Mouse (Mus musculus) neural tube, embryonic 14.5 days (tissue): Measurements from ENCODE around the gene Prss40. TPM values are rescaled to one million over a fixed set of nuclear protein-coding genes. Genes with fewer than 3 reads are reported as not detected.
"Not testable (repeated sequence)": the region's sequence is repeated elsewhere in the genome, so short reads cannot be mapped to it uniquely, and the experiment has no call there.

Experiments
- ATAC-seq: fragments of 200-750 bp; cut with Nextera tagmentation; 2 replicates; pipeline ENCODE4 v1.8.0; 2017; ENCODE audit warnings: low read depth, mild to moderate bottlenecking, moderate TSS enrichment, moderate library complexity
- H3K27ac ChIP-seq: fragments of 300-500 bp; sonication (generic); 2 replicates; pipeline ENCODE4 v1.5.1; 2014; ENCODE audit warnings: low read depth, mild to moderate bottlenecking, control low read depth, low read length, moderate library complexity, mixed read lengths
- H3K27me3 ChIP-seq: fragments of 300-500 bp; sonication (generic); 2 replicates; pipeline ENCODE4 v1.6.1; 2014; ENCODE audit warnings: low read length; ENCODE audit not compliant: control insufficient read depth, insufficient read depth
- H3K36me3 ChIP-seq: fragments of 300-500 bp; sonication (generic); 2 replicates; pipeline ENCODE4 v1.6.1; 2014; ENCODE audit warnings: low read length, mixed read lengths; ENCODE audit not compliant: control insufficient read depth, insufficient read depth
- H3K4me1 ChIP-seq: fragments of 300-500 bp; sonication (generic); 2 replicates; pipeline ENCODE4 v1.6.1; 2014; ENCODE audit warnings: low read length; ENCODE audit not compliant: control insufficient read depth, insufficient read depth
- H3K4me2 ChIP-seq: fragments of 300-500 bp; sonication (generic); 2 replicates; pipeline ENCODE4 v1.6.1; 2014; ENCODE audit warnings: mild to moderate bottlenecking, low read depth, low read length, control low read depth
- H3K4me3 ChIP-seq: fragments of 300-500 bp; sonication (generic); 2 replicates; pipeline ENCODE4 v1.5.1; 2014; ENCODE audit warnings: low read depth, low read length, control low read depth, mixed read lengths
- H3K9ac ChIP-seq: fragments of 300-500 bp; sonication (generic); replicated peaks from 2 replicates; pipeline ENCODE4 v1.6.1; 2014; ENCODE audit warnings: low read depth, mild to moderate bottlenecking, control low read depth, low read length, mixed read lengths
- H3K9me3 ChIP-seq: fragments of 300-500 bp; sonication (generic); 2 replicates; pipeline ENCODE4 v1.6.1; 2016; ENCODE audit warnings: low read length; ENCODE audit not compliant: control insufficient read depth
- WGBS: fragments of 180-500 bp; shearing (Covaris S2); extraction: QIAGEN DNeasy Blood & Tissue Kit; methylation state at CpG from one replicate; pipeline ENCODE4 v1.1.7; 2014; 5-methylcytosine and 5-hydroxymethylcytosine counted together
- polyA plus RNA-seq: library from polyadenylated mRNA; unstranded; fragments of >200 nt; fragmentation: Nextera tagmentation; extraction: Ambion mirVana; gene quantifications from 2 replicates; pipeline ENCODE4 v1.2.1, GENCODE M21; 2014

Prss40 gene
- polyA plus RNA-seq, 1 experiment from 2014 or later, result not detected

DNA sequence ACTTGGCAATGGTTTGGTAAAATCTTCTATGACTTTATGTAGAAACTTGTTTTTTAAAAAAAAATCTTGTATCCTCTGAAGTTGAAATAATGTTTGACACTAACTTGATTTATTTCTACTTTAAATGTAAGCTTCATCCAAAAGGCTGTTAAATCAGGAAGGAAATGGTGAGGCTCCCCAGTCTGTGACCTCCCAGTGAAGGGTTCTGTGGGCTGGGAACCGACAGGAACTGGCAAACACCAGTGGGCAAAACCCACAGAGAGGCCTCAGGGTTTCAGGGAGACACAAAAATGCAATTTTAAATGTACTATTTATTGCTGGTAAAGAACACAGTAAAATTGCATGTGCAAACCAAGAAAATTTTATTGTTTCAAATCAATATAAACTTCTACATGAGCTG lies 42.9 kb downstream of the Prss40 start:
- not testable (repeated sequence) for H3K4me1 ChIP-seq, H3K36me3 ChIP-seq, H3K9ac ChIP-seq, H3K4me3 ChIP-seq, H3K4me2 ChIP-seq, H3K27ac ChIP-seq, H3K27me3 ChIP-seq, ATAC-seq, H3K9me3 ChIP-seq
- 44% methylated on average over 1 of the region's 1 CpGs for WGBS

DNA sequence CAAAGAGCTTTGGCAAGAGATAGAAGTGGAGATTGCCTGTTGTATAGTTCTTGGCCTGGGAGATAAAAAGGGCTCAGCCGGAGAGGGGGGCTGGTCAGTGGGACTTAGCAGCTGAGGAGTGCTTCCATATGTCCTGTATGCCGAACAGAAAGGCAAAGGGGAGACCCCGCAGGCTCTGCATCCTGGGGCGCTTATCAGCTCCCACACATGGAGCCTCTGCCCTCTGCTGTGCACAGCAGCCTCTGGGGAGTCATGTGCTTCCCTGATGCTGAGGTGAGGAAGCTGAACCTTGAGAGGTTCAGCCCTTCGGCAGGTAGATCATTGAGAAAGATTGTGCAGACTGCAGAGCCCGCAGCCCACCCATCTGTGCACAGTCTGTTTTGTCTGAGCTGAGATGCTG lies 43.4 kb downstream of the Prss40 start:
- H3K27ac ChIP-seq, H3K9ac ChIP-seq, H3K27me3 ChIP-seq, H3K4me2 ChIP-seq, H3K4me1 ChIP-seq, H3K36me3 ChIP-seq, ATAC-seq, H3K4me3 ChIP-seq, H3K9me3 ChIP-seq: not testable (repeated sequence)
- 71% methylated on average over 6 of the region's 6 CpGs for WGBS

DNA sequence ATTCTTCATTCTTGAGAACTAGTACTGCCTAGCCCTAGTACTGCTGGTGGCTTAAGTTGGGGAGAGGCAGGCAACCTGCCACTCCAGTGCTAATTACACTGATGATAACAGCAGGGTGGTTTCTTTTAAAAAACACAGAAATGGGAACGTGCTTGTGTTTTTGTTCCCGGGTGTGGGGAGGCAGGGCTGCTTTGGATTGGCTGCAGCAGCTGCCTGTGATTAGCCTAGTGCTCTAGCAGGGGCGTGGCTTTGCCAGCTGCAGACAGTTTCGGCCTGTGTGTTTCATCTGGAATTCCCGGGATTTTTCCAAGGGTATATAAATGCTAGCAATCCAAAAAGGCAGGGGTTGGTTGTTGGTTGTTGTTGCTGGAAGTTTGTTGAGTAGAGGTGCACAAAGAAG lies 44.1 kb downstream of the Prss40 start:
- no peak for ATAC-seq
- no peaks in the 10 kb centered on the region for H3K27me3 ChIP-seq
- H3K27ac ChIP-seq, result no peak overlapping the region
- WGBS, result 51% methylated on average over 5 of the region's 5 CpGs
- H3K9me3 ChIP-seq, result no peaks in the 10 kb centered on the region
- H3K36me3 ChIP-seq, result no peaks in the 10 kb centered on the region
- no peak overlapping the region for H3K4me3 ChIP-seq
- no peak overlapping the region for H3K4me2 ChIP-seq
- no peak overlapping the region for H3K9ac ChIP-seq
- no peaks in the 10 kb centered on the region for H3K4me1 ChIP-seq

DNA sequence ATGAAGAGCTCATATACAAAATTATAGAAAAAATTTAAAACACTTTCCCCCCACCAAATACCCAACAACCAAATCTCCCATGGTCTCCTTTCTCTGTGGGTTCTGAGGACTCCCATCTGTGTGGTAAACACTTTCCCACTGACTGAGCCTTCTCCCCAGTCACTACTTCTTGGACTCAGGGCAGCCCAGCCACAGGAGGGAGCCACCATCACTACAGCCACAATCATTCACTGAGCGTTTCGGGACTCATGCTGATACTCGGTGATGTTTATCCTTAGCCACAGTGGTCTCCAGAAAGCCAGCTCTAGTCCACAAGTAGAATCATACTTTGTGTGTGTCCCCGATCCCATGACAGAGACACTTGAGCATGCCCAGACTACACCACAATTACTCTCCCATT lies 47.7 kb downstream of the Prss40 start:
- no peak for ATAC-seq
- Histone ChIP-seq H3K4me2 (no peak overlapping the region), H3K27ac (no peak overlapping the region), H3K4me1 (no peaks in the 10 kb centered on the region), H3K36me3 (no peaks in the 10 kb centered on the region), H3K9me3 (no peaks in the 10 kb centered on the region), H3K27me3 (no peaks in the 10 kb centered on the region), H3K4me3 (no peak overlapping the region), H3K9ac (no peak overlapping the region)
- WGBS, result 79% methylated on average over 4 of the region's 4 CpGs

DNA sequence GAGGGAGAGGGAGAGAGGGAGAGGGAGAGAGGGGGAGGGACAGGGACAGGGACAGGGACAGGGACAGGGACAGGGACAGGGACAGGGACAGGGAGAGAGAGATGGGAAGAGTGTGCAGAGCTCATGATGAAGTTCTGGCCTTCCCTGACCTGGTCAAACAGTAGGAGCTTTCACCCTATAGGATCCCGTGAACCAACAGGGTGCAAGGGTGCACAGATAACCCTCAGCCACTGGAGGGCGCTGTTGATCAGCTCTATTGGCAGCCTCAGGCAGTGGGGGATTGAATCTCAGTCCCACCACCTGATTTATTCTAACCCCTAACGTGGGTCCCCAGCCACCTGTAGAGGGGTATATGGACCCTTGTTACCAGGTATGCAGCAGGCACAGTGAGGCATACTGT lies 49.7 kb downstream of the Prss40 start:
- no peak overlapping the region for H3K27ac ChIP-seq
- no peak overlapping the region for H3K9ac ChIP-seq
- WGBS, result 2% methylated on average over 3 of the region's 3 CpGs
- no peak for ATAC-seq
- H3K27me3 ChIP-seq, result no peaks in the 10 kb centered on the region
- H3K4me1 ChIP-seq, result no peaks in the 10 kb centered on the region
- no peaks in the 10 kb centered on the region for H3K9me3 ChIP-seq
- no peak overlapping the region for H3K4me2 ChIP-seq
- no peaks in the 10 kb centered on the region for H3K36me3 ChIP-seq
- no peak overlapping the region for H3K4me3 ChIP-seq

DNA sequence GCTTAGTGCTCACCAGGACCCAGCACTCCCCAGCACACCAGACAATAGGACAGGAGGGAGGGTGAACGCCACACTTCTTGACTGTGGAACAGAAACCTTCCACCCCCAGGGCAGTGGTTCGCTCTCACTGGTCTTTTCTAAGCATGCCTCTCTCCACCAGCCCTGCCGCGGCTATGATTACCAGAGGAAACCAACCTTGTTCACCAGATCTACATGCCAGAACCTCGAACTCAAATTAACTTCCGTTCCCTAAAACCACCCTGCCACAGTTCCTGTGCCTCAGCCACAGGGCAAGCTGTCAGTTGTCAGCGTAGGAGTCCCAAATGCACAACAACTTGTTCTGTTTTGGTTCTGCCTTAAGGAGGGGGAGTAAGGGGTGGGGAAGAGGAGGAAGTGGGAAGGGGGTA lies 50.2 kb downstream of the Prss40 start:
- Histone ChIP-seq H3K36me3 (no peaks in the 10 kb centered on the region), H3K27ac (no peak overlapping the region), H3K4me1 (no peaks in the 10 kb centered on the region), H3K4me2 (no peak overlapping the region), H3K9me3 (no peaks in the 10 kb centered on the region), H3K4me3 (no peak overlapping the region), H3K9ac (no peak overlapping the region), H3K27me3 (no peaks in the 10 kb centered on the region)
- no peak for ATAC-seq
- WGBS, result 10% methylated on average over 7 of the region's 7 CpGs

DNA sequence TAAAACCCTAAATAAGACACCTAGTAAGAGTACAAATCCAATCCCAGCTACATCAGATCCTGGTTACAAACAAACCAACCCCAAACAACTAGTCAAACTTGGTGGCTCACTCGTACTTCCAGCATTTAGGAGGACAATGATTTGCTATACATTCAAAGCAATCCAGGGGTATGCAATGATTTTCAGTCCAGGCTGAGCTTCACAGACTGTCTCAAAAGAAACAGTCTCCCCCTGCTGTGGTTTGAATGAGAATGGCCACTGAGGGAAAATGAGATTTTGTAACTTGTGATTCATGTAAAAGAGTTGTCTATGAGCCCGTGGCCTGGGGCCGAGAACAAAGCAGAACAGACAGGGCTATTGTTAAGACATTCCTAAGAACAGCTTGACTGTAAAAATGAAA lies 52.8 kb downstream of the Prss40 start:
- H3K27me3 ChIP-seq, result no peaks in the 10 kb centered on the region
- H3K27ac ChIP-seq, result no peak overlapping the region
- no peaks in the 10 kb centered on the region for H3K9me3 ChIP-seq
- H3K4me2 ChIP-seq, result no peak overlapping the region
- no peak for ATAC-seq
- H3K9ac ChIP-seq, result no peak overlapping the region
- 71% methylated on average over 3 of the region's 3 CpGs for WGBS
- no peaks in the 10 kb centered on the region for H3K36me3 ChIP-seq
- no peaks in the 10 kb centered on the region for H3K4me1 ChIP-seq
- no peak overlapping the region for H3K4me3 ChIP-seq

DNA sequence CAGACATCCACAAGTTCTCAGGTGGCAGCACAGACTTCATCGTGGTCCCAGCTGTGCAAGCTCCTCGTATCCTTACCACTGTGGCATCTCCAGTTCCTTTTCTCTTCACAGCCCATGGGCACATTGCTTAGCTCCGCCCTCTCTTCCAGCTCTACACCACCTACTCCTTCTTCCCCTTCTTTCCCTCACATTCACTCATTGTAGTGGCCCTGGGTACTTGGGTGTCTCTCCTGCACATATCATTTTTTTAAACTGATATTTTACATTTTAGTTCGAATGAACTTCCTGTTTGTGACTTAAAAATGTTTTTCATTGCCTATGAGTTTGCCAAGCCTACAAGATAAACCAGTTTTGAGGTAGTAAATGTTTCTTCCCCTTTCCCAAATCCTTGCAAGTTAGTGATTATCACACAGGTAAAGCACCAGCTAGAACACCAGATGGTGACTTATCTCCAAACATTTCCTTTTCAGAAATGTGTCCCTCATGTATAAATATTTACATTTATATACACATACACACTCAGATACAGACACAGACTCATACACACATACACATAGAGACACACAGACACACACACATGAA lies 54.7 kb downstream of the Prss40 start:
- Histone ChIP-seq H3K4me1 (no peaks in the 10 kb centered on the region), H3K4me3 (no peak overlapping the region), H3K27me3 (no peaks in the 10 kb centered on the region), H3K9ac (no peak overlapping the region), H3K36me3 (no peaks in the 10 kb centered on the region), H3K4me2 (no peak overlapping the region), H3K9me3 (no peaks in the 10 kb centered on the region), H3K27ac (no peak overlapping the region)
- 84% methylated on average over 4 of the region's 4 CpGs for WGBS
- ATAC-seq, result no peak

DNA sequence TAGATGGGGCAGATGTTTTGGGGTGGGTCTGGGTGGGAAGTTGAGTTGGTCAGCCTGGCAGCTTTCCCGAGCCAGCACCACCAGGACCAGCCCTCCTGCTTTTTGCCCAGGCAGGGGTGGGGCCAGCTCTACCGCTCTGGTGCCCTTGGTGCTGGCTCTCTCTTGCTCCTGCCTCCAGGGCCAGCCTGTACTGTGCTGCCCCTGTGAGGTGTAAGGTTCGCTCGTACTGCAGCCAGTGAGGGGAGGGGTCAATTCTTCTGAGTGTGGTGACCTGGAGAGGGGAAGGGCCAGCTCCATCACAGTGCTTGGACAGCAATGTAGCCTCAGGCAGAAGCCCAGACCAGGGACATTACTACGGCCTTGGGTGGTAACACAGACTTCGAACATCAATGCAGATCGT lies 55.4 kb downstream of the Prss40 start:
- Histone ChIP-seq H3K36me3 (no peaks in the 10 kb centered on the region), H3K4me1 (no peaks in the 10 kb centered on the region), H3K27ac (no peak overlapping the region), H3K4me2 (no peak overlapping the region), H3K9ac (no peak overlapping the region), H3K9me3 (no peaks in the 10 kb centered on the region), H3K4me3 (no peak overlapping the region), H3K27me3 (no peaks in the 10 kb centered on the region)
- no peak for ATAC-seq
- 72% methylated on average over 7 of the region's 7 CpGs for WGBS

DNA sequence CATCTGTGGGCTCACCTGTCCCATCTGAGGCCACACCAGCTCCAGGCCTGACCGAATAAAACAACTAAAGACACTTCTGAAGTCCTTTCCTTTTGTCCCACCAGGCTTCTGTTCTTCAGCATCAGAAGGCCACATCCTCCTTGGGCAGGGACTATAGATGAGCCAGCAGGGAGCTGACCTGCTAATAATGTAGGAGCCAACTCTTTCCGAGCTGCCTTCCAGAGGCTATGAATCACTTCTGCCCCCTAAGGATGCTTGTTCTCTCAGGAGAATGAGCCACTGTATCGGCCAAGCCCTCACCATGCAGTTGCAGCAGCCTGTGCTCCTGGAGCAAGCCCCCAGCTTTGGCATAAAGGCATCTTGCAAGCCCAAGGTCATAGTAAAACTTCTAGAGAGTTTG lies 57.8 kb downstream of the Prss40 start:
- no peak overlapping the region for H3K27ac ChIP-seq
- no peaks in the 10 kb centered on the region for H3K36me3 ChIP-seq
- ATAC-seq, result no peak
- 30% methylated on average over 3 of the region's 3 CpGs for WGBS
- no peaks in the 10 kb centered on the region for H3K4me1 ChIP-seq
- H3K4me3 ChIP-seq, result no peak overlapping the region
- no peak overlapping the region for H3K9ac ChIP-seq
- H3K4me2 ChIP-seq, result no peak overlapping the region
- H3K27me3 ChIP-seq, result no peaks in the 10 kb centered on the region
- H3K9me3 ChIP-seq, result no peaks in the 10 kb centered on the region
